In genomic region chr19:53043423-53044125, GRCm38 (mm10) we compare ENCODE assay signal across 17 mouse cellular contexts. TPM values are rescaled to one million over a fixed set of nuclear protein-coding genes. Genes with fewer than 3 reads are reported as not detected.
DNase-seq lines count a peak whose midpoint lies in the region; ATAC-seq and TF ChIP-seq lines count a peak whose summit lies in the region.
"Had no signal": no experiment of that assay in that cellular context is flagged by ENCODE, and none has a peak within 500 bp of the region (broad histone marks: within the 10 kb centered on the region; RNA-seq: fewer than 3 reads in every experiment).

No protein-coding gene starts in this region.

- DNase-seq in heart, adult 8-10 months (ENCODE audit: low spot score): no peak
- peak; percentile 43 for DNase-seq in lung, postnatal 0 days (ENCODE audit: low spot score)
- DNase-seq in lung, postnatal 25 days (ENCODE audit: low spot score): no peak
- DNase-seq in brain, embryonic 14.5 days (ENCODE audit: low read depth): peak; percentile 50
- DNase-seq in stomach, postnatal 0 days (ENCODE audit: low spot score): no peak
- DNase-seq: adrenal gland, adult 2 months; cerebellum, adult 9-11 months; kidney, adult 2 months; spleen, adult 18-20 months had no signal

- no peak overlapping the region for H3K4me3 ChIP-seq in heart, embryonic 16.5 days (ENCODE audit: low read length)
- no peak overlapping the region for H3K4me3 ChIP-seq in lung, postnatal 0 days (ENCODE audit: low read depth, low read length)
- no peak overlapping the region for H3K4me3 ChIP-seq in stomach, postnatal 0 days (ENCODE audit: low read depth, low read length)
- H3K4me3 ChIP-seq in hindbrain, embryonic 12.5 days: no peak overlapping the region
- H3K4me3 ChIP-seq: forebrain, embryonic 10.5 days; heart, embryonic 10.5 days; hindbrain, embryonic 13.5 days; layer of hippocampus, adult 2 months; left cerebral cortex, adult 2 months; neural tube, embryonic 15.5 days had no signal

- no peak for TF ChIP-seq CTCF in lung, postnatal 0 days (IDR thresholded peaks at IDR 0.05)
- no peak for TF ChIP-seq CTCF in brain, embryonic 14.5 days (IDR thresholded peaks at IDR 0.05; ENCODE audit: borderline replicate concordance, extremely low read depth, insufficient read depth, insufficient read length)
- no peak for TF ChIP-seq CTCF in stomach, postnatal 0 days (IDR thresholded peaks at IDR 0.05; ENCODE audit: low read depth)

- TF ChIP-seq EP300 in lung, postnatal 0 days (IDR thresholded peaks at IDR 0.05): no peak
- no peak for TF ChIP-seq EP300 in stomach, postnatal 0 days (optimal IDR thresholded peaks at IDR 0.05)

- no peak for ATAC-seq in heart, embryonic 16.5 days (replicated peaks; ENCODE audit: extremely low read depth, insufficient read depth, low FRiP score)
- no peak for ATAC-seq in lung, postnatal 0 days
- ATAC-seq in stomach, postnatal 0 days (ENCODE audit: low FRiP score, low TSS enrichment): no peak
- ATAC-seq in hindbrain, embryonic 12.5 days (ENCODE audit: low FRiP score): no peak

- H3K27me3 ChIP-seq in heart, embryonic 16.5 days (ENCODE audit: control insufficient read depth, insufficient read depth, low read length): no peaks in the 10 kb centered on the region
- H3K27me3 ChIP-seq in lung, postnatal 0 days (replicated peaks; ENCODE audit: insufficient read depth, low read length): no peaks in the 10 kb centered on the region
- no peaks in the 10 kb centered on the region for H3K27me3 ChIP-seq in stomach, postnatal 0 days (ENCODE audit: control insufficient read depth, insufficient read depth, low read length)
- no peaks in the 10 kb centered on the region for H3K27me3 ChIP-seq in hindbrain, embryonic 12.5 days
- H3K27me3 ChIP-seq: hindbrain, embryonic 13.5 days; neural tube, embryonic 15.5 days had no signal

- TF ChIP-seq POLR2A in brain, embryonic 14.5 days (IDR thresholded peaks at IDR 0.05; ENCODE audit: borderline replicate concordance, extremely low read depth, insufficient read depth, insufficient read length, poor library complexity, severe bottlenecking): no peak

- no peaks in the 10 kb centered on the region for H3K9me3 ChIP-seq in heart, embryonic 16.5 days (replicated peaks; ENCODE audit: control insufficient read depth, low read length)
- H3K9me3 ChIP-seq in lung, postnatal 0 days (ENCODE audit: low read length): no peaks in the 10 kb centered on the region
- no peaks in the 10 kb centered on the region for H3K9me3 ChIP-seq in stomach, postnatal 0 days (ENCODE audit: control insufficient read depth, low read length)
- no peaks in the 10 kb centered on the region; the same call in 1 of the 2 replicates for H3K9me3 ChIP-seq in hindbrain, embryonic 12.5 days (replicated peaks)
- H3K9me3 ChIP-seq: heart, embryonic 10.5 days; hindbrain, embryonic 13.5 days; neural tube, embryonic 15.5 days had no signal

- peak overlapping the region; percentile 51 for H3K27ac ChIP-seq in heart, embryonic 16.5 days (ENCODE audit: low read length)
- H3K27ac ChIP-seq in lung, postnatal 0 days (ENCODE audit: low read length): 0 out of 2 replicates have a peak overlapping the region, but pooled peaks have one; percentile 35
- H3K27ac ChIP-seq in stomach, postnatal 0 days (replicated peaks): peak overlapping the region; percentile 53; the same call in 1 of the 2 replicates
- no peak overlapping the region for H3K27ac ChIP-seq in hindbrain, embryonic 12.5 days
- H3K27ac ChIP-seq: forebrain, embryonic 10.5 days; heart, embryonic 10.5 days; hindbrain, embryonic 13.5 days; layer of hippocampus, adult 2 months; left cerebral cortex, adult 2 months; neural tube, embryonic 15.5 days had no signal

- peaks cover 21% of the 10 kb centered on the region for H3K4me1 ChIP-seq in heart, embryonic 16.5 days (ENCODE audit: control insufficient read depth, insufficient read depth, low read length)
- peaks cover 19% of the 10 kb centered on the region; the same call in 1 of the 2 replicates for H3K4me1 ChIP-seq in lung, postnatal 0 days (ENCODE audit: insufficient read depth, low read depth, low read length)
- 0 out of 2 replicates have a peak, but pooled peaks cover 2% of the 10 kb centered on the region for H3K4me1 ChIP-seq in stomach, postnatal 0 days (replicated peaks; ENCODE audit: control insufficient read depth, insufficient read depth)
- no peaks in the 10 kb centered on the region for H3K4me1 ChIP-seq in hindbrain, embryonic 12.5 days

- no peak overlapping the region for H3K9ac ChIP-seq in heart, embryonic 16.5 days (ENCODE audit: low read length)
- H3K9ac ChIP-seq in lung, postnatal 0 days (replicated peaks; ENCODE audit: low read depth): no peak overlapping the region
- H3K9ac ChIP-seq in stomach, postnatal 0 days (ENCODE audit: low read length): no peak overlapping the region
- H3K9ac ChIP-seq in hindbrain, embryonic 12.5 days: no peak overlapping the region
- H3K9ac ChIP-seq: hindbrain, embryonic 13.5 days; neural tube, embryonic 15.5 days had no signal

- H3K4me2 ChIP-seq in heart, embryonic 16.5 days (ENCODE audit: low read depth, low read length): no peak overlapping the region
- H3K4me2 ChIP-seq in lung, postnatal 0 days (replicated peaks; ENCODE audit: low read depth, low read length): no peak overlapping the region
- H3K4me2 ChIP-seq in stomach, postnatal 0 days (replicated peaks; ENCODE audit: low read depth): no peak overlapping the region
- H3K4me2 ChIP-seq in hindbrain, embryonic 12.5 days (replicated peaks): no peak overlapping the region
- H3K4me2 ChIP-seq: hindbrain, embryonic 13.5 days; neural tube, embryonic 15.5 days had no signal

- H3K36me3 ChIP-seq in heart, embryonic 16.5 days (ENCODE audit: control insufficient read depth, insufficient read depth): no peaks in the 10 kb centered on the region
- no peaks in the 10 kb centered on the region for H3K36me3 ChIP-seq in lung, postnatal 0 days (ENCODE audit: insufficient read depth, low read length)
- no peaks in the 10 kb centered on the region for H3K36me3 ChIP-seq in stomach, postnatal 0 days (ENCODE audit: control insufficient read depth, insufficient read depth, low read length)
- H3K36me3 ChIP-seq in hindbrain, embryonic 12.5 days: no peaks in the 10 kb centered on the region
- H3K36me3 ChIP-seq: forebrain, embryonic 10.5 days; heart, embryonic 10.5 days; hindbrain, embryonic 13.5 days; neural tube, embryonic 15.5 days had no signal

- WGBS in heart, embryonic 16.5 days: 67% methylated on average over 13 of the region's 13 CpGs
- WGBS in lung, postnatal 0 days: 51% methylated on average over 13 of the region's 13 CpGs
- WGBS in stomach, postnatal 0 days: 52% methylated on average over 13 of the region's 13 CpGs
- WGBS in hindbrain, embryonic 12.5 days: 91% methylated on average over 13 of the region's 13 CpGs

RNA-seq across cellular contexts. Expression of gene Xpnpep1, which starts 3.6 kb away (rescaled TPM):
- polyA plus RNA-seq in heart, embryonic 16.5 days (2015; fragmentation: Nextera tagmentation; extraction: Ambion mirVana): 128 and 137 TPM in 2 replicates
- total RNA-seq in heart, adult 8-10 months (2022): 10 to 100 TPM; 52.4 to 81.0 (median 72.0) TPM
- 109 and 112 TPM in 2 replicates for polyA plus RNA-seq in lung, postnatal 0 days (2015; fragmentation: Nextera tagmentation; extraction: Ambion mirVana)
- polyA plus RNA-seq in brain, embryonic 14.5 days (2012; rRNA removed): 88.4 and 93.8 TPM in 2 replicates
- 106 and 111 TPM in 2 replicates for polyA plus RNA-seq in stomach, postnatal 0 days (2015; fragmentation: Nextera tagmentation; extraction: Ambion mirVana)
- 159 and 166 TPM in 2 replicates for polyA plus RNA-seq in hindbrain, embryonic 12.5 days (2016; fragmentation: Nextera tagmentation; extraction: Ambion mirVana)

Comparison
In these comparisons a context has a peak if more than half of its experiments do, and no peak if none do; other contexts are left out.
1. DNase-seq: peak in lung, postnatal 0 days (single experiment) and brain, embryonic 14.5 days (single experiment); none in heart, adult 8-10 months (single experiment), lung, postnatal 25 days (single experiment) and stomach, postnatal 0 days (single experiment).